Mouse (Mus musculus) embryo, embryonic 11 days (tissue): ENCODE measurements around the gene Calhm1.
"Not testable (repeated sequence)": the region's sequence is repeated elsewhere in the genome, so short reads cannot be mapped to it uniquely, and the experiment has no call there.

ENCODE experiments used
- DNase-seq: peaks from one replicate; pipeline ENCODE4 v3.0.0-alpha.2; 2015

Gene Calhm1

GRCm38 (mm10) chr19:47151332-47152061 is 7.4 kb upstream of the Calhm1 start:
- DNase-seq, result peak; percentile 40

GRCm38 (mm10) chr19:47149854-47150253 is 5.8 kb upstream of the Calhm1 start:
- peak; percentile 34 for DNase-seq

GRCm38 (mm10) chr19:47148267-47148847 is 4.3 kb upstream of the Calhm1 start:
- no peak for DNase-seq

- no peak for DNase-seq
Observed at GRCm38 (mm10) chr19:47142438-47142837, 1.6 kb downstream of the Calhm1 start.

- DNase-seq, result not testable (repeated sequence)
Observed at GRCm38 (mm10) chr19:47139611-47140010, 4.4 kb downstream of the Calhm1 start.

GRCm38 (mm10) chr19:47137771-47138421 is 6.2 kb downstream of the Calhm1 start, which contains the start of gene Calhm2:
TSS of gene Calhm2 (minus strand) at chr19:47138294.
- DNase-seq, result peak; percentile 60

GRCm38 (mm10) chr19:47137051-47137581 is 6.9 kb downstream of the Calhm1 start:
- peak; percentile 18 for DNase-seq

- no peak for DNase-seq
Observed at GRCm38 (mm10) chr19:47136170-47136569, 7.9 kb downstream of the Calhm1 start.

GRCm38 (mm10) chr19:47135568-47135967 is 8.5 kb downstream of the Calhm1 start:
- DNase-seq, result no peak

- no peak for DNase-seq
Observed at GRCm38 (mm10) chr19:47133161-47133560, 10.9 kb downstream of the Calhm1 start.

- DNase-seq, result no peak
Observed at GRCm38 (mm10) chr19:47130551-47131125, 13.4 kb downstream of the Calhm1 start.

GRCm38 (mm10) chr19:47128835-47129234 is 15.2 kb downstream of the Calhm1 start:
- no peak for DNase-seq

- DNase-seq, result no peak
Observed at GRCm38 (mm10) chr19:47128164-47128563, 15.9 kb downstream of the Calhm1 start.

- DNase-seq, result peak; percentile 50
Observed at GRCm38 (mm10) chr19:47122802-47123201, 21.3 kb downstream of the Calhm1 start.

- DNase-seq, result peak; percentile 62
Observed at GRCm38 (mm10) chr19:47121054-47121453, 23.0 kb downstream of the Calhm1 start.

GRCm38 (mm10) chr19:47118634-47119033 is 25.4 kb downstream of the Calhm1 start:
- no peak for DNase-seq

- DNase-seq, result no peak
Observed at GRCm38 (mm10) chr19:47104641-47105271, 39.3 kb downstream of the Calhm1 start.

- DNase-seq, result no peak
Observed at GRCm38 (mm10) chr19:47101080-47101479, 43.0 kb downstream of the Calhm1 start.
